Mouse (Mus musculus) c-Kit-positive CD71-positive TER-119-negative erythroid progenitor cells, embryonic 14.5 days (primary cell): ENCODE results near the gene Cdkl1.

Experiments
- DNase-seq: peaks from one replicate; pipeline ENCODE4 v3.0.0-alpha.2; 2013; ENCODE audit warnings: low read depth

Gene Cdkl1

DNA sequence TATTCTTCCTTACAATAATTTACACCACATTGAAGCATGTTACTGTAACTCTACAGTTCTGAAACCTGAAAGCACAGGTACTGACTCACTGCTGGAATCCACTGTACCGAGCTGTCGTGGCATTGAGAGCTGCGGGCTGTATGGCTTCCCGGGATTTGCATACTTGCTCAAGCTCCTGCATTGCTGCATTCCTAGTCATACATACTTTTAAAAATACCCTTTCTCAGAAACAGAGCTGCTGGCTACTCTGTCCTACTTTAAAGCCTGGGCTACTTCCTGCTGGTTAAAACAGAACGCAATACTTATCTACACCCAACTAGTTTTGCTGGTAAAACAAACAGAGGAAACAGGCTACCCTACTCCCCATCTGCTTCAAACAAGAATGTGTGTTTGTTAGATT, 46.9 kb downstream of the Cdkl1 start:
- DNase-seq = no peak

- DNase-seq = no peak
Measured at GRCm38 (mm10) chr12:69741965-69742364, 49.1 kb downstream of the Cdkl1 start.

DNA sequence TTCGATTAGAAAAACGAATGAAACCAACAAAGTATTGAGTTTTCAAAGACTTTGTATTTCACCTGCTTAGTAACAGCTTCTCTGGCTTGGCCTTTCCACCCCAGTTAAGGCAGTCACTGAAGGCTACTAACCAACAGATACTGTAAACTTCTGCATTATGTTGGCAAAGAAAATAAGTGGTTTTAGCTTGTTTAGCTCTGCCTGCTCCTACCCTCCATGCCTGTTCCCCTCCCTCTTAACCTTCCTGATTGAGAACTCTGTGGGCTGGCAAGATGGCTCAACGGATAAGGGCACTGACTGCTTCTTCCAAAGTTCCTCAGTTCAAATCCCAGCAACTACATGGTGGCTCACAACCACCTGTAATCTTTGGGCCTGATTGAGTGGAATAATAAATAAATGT, 57.1 kb downstream of the Cdkl1 start:
- no peak for DNase-seq

GRCm38 (mm10) chr12:69733518-69733917, 57.5 kb downstream of the Cdkl1 start:
- DNase-seq = peak; percentile 30

- DNase-seq = no peak
Measured at GRCm38 (mm10) chr12:69732221-69732620, 58.8 kb downstream of the Cdkl1 start.

GRCm38 (mm10) chr12:69730306-69730705, 60.8 kb downstream of the Cdkl1 start:
- DNase-seq = no peak

GRCm38 (mm10) chr12:69729246-69729645, 61.8 kb downstream of the Cdkl1 start:
- DNase-seq = no peak

GRCm38 (mm10) chr12:69724711-69725460, 66.2 kb downstream of the Cdkl1 start, which contains the start of the genes L2hgdh and Atp5s:
TSS of gene L2hgdh (minus strand) at chr12:69724873.
TSS of gene Atp5s (plus strand) at chr12:69724950.
- DNase-seq = peak; percentile 97

DNA sequence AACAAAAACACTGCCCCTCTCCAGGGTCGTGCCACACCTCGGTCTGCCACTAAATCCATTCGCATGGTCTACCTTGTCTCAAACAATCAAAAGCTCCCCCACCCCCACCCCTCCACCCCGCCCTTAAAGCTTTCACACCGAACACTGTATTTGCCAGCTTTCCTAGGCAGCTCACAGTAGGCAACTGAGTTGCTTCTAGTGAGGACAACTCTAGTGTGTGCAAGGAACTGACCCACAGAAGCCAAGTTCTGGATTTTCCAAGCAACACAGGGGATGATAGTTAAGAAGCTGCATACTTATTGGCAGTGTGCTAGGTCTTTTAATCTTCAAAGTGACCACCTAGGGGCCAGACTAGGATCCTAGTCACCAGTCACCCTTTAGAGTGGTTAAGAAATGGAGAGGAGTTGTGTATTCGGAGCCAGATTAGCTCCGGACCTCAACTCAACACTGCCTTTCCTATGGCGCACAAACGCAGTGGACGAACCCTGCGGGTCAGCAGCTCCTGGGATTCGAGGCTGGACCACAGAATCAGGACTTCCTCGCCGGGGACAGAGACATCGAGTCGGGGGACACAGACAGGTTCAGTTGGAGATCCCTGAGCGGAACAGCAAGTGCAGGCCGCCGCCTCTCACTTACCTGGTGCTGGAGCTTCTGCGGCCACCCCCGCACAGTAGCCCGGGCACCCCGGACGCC, 66.9 kb downstream of the Cdkl1 start:
- peak; percentile 23 for DNase-seq

DNA sequence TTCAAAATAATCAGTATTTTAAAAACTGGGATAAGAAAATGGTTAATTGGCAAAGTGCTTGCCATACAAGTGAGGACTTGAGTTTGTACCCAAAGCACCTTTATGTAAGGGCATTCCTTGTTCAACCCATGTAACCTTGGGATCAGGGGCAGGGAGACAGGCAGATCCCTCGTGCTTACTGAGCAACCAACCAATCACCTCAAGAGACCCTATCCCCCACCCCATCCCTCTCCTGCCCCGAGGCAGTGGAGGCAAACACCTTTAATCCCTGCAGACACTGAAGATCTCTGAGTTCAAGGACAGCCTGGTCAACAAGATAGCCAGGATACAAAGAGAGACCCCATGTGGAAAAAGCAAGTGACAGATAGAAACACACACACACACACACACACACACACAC, 67.7 kb downstream of the Cdkl1 start:
- DNase-seq = no peak

- DNase-seq = no peak
Measured at GRCm38 (mm10) chr12:69722857-69723256, 68.2 kb downstream of the Cdkl1 start.

GRCm38 (mm10) chr12:69713628-69714027, 77.4 kb downstream of the Cdkl1 start:
- DNase-seq = no peak

DNA sequence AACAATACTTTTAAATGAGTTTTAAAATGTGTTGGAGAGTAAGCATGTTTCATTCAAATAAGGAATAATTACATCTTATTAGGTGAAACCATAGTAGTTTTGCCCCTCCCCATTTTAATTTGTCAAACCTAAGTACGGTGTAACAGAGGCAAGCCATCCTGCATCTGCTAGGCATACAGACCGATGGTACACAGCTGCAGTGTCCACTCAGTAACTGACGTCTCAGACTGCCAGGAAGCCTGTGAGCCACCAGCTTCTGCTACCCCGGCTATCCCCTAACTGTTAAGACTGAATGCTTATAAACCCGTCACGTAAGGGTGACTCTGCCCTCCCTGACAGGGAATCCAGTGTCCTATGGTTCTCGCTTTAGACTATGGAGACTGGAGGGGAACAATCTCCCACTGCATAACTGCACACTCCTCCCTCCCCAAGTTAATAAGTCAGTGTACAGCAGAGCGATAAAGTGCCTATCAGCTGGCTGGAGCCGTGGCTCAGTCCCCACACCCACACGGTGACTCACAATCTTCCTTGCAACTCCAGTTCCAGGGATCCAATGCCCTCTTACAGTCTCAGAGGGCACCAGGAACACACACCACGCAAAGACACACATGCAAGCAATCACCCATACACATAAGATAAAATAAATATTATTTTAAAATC, 86.1 kb downstream of the Cdkl1 start:
- peak; percentile 29 for DNase-seq

DNA sequence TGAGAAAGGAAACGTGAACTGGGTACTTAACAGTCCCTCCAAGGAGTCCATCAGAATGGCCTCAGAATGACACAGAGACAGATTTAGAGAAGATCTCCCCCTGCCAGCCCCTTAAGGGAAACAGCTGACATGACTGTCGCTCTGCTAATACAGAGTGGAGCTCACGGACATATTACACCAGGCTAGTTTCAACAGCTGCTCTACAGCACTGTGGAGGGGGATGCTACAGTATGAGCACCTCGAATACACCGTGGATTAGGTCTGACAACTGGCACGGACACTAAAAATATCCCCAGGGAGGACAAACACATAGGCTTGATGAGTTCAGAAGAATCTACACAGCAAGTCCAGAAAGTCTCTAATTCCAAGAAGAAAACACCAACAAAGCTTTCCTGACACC, 92.7 kb downstream of the Cdkl1 start:
- no peak for DNase-seq
